Mouse (Mus musculus): Measurements from ENCODE around the gene Ndufaf5. TPM values are rescaled to one million over a fixed set of nuclear protein-coding genes. Genes with fewer than 3 reads are reported as not detected.
"Not testable (repeated sequence)": the region's sequence is repeated elsewhere in the genome, so short reads cannot be mapped to it uniquely, and the experiment has no call there.

Ndufaf5 gene
- 32.3 and 37.3 TPM in 2 replicates for polyA plus RNA-seq (2015; fragmentation: Nextera tagmentation; extraction: Ambion mirVana)

DNA sequence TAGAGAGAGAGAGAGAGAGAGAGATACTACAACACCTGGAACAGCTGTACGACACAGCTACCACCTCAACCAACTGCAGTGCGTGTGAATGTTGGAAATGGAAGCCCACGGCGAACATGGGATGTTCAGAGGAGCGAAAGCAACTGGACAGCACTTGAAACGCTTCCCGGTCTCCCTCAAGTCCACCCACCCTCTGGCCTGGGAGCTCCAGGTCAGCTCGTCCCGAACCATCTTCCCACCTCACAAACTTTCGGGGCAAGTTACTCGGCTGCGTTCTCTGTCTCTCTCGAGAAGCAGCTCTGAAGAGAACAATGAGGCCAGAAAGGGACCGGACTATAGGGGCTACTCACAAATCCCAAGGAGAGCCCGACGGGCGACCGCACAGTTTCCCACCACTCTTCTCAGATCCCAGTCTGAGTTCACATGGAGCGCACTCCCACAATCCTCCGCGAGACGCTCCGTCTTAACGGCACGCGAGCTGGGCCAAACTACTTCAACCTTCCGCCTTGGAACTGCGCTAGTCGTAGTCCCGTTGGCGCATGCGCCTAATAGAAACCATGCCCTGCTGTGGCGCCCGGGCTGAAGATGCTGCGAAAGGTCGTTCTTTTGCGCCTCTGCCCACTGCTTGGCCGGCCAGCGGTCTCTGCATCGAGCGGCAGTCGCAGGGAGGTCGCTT, at the start of gene Ndufaf5, which contains the start of gene Esf1:
TSS of gene Ndufaf5 (plus strand) at position 523 of the 676 bp plus-strand sequence.
TSS of gene Esf1 (minus strand) at position 438 of the 676 bp plus-strand sequence.
- peak; percentile 87 for ATAC-seq (ENCODE audit: extremely low read depth, insufficient number of reproducible peaks, low FRiP score, low TSS enrichment)
- Histone ChIP-seq H3K4me3 (peak within 1 kb of the TSS; percentile 85), H3K4me1 (peaks cover 22% of the 10 kb centered on the region), H3K27ac (replicated peaks) (peak within 1 kb of the TSS; percentile 91), H3K9ac (peak within 1 kb of the TSS; percentile 93), H3K36me3 (peaks cover 31% of the 10 kb centered on the region), H3K4me2 (peak within 1 kb of the TSS; percentile 96), H3K27me3 (replicated peaks) (no peaks in the 10 kb centered on the region), H3K9me3 (no peaks in the 10 kb centered on the region)
- 0% methylated on average over 43 of the region's 43 CpGs for WGBS

DNA sequence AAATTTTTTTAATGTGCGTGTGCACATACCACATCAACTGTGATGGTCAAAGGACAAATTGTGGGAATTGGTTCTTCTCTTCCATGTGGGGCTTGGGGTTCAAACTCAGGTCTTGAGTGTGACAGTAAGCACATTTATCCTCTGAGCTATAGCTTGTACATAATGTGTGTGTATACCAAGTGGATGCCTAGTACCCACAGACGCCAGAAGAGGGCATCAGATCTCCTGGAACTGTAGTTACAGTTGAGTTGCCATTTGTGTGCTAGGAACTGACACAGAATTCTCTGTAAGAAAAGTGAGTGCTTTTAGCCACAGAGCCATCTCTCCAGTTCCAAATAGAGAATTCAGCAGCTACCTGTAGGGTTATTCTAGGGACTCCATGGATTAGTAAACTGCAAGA, 44.9 kb upstream of the Ndufaf5 start:
- Histone ChIP-seq H3K9me3 (no peaks in the 10 kb centered on the region), H3K4me1 (no peaks in the 10 kb centered on the region), H3K27me3 (replicated peaks) (no peaks in the 10 kb centered on the region), H3K4me3 (no peak overlapping the region), H3K27ac (replicated peaks) (no peak overlapping the region), H3K9ac (no peak overlapping the region), H3K4me2 (no peak overlapping the region), H3K36me3 (peaks cover 86% of the 10 kb centered on the region)
- 79% methylated on average over 2 of the region's 2 CpGs for WGBS
- no peak for ATAC-seq (ENCODE audit: extremely low read depth, insufficient number of reproducible peaks, low FRiP score, low TSS enrichment)

DNA sequence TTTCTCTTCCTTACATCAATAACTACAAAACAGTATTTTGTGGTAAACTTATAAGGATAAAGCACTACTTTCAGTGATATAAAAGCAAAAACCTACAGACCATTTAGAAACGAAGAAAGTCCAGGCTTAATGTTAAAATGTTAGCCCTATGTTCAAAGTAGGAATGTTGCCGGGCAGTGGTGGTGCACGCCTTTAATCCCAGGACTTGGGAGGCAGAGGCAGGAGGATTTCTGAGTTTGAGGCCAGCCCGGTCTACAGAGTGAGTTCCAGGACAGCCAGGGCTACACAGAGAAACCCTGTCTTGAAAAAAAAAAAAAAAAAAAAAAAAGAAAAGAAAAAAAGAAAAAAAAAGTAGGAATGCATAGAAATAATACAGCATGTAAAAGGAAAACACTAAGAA, 18.7 kb upstream of the Ndufaf5 start, which contains the start of gene Gm17374:
TSS of gene Gm17374 (plus strand) at position 301 of the 400 bp plus-strand sequence.
- H3K9me3 ChIP-seq; H3K4me2 ChIP-seq; H3K4me1 ChIP-seq; H3K27me3 ChIP-seq (replicated peaks); H3K4me3 ChIP-seq; H3K27ac ChIP-seq (replicated peaks); H3K9ac ChIP-seq; ATAC-seq (ENCODE audit: extremely low read depth, insufficient number of reproducible peaks, low FRiP score, low TSS enrichment): not testable (repeated sequence)
- peaks cover 54% of the 10 kb centered on the region for H3K36me3 ChIP-seq
- 83% methylated on average over 4 of the region's 4 CpGs for WGBS

DNA sequence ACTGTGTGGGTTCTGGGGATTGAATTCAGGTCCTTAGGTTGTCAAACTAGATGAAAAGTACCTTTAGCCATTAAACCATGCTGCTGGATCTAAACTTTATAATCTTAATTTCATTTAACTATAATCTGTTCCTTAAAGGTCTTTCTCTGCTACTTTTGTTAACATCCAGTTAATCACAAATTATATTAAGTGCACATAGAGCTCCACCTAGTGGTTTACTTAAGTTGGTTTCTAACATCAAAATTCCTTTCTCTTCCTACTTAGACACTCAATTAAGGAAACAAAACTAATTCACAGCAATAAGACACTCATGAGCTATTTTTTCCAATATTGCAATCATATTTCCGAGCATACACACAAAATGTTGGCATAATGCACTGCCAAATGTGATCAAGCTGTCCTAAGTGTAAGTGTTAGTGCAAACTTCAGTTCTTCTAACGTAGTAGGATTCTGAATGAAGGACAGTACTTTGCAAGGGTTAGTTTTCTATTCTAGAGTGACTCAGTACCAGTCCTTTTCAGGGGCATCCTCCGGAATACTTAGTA, 11.2 kb upstream of the Ndufaf5 start:
- WGBS, result 74% methylated on average over 3 of the region's 3 CpGs
- H3K9me3 ChIP-seq, result no peaks in the 10 kb centered on the region
- ATAC-seq (ENCODE audit: extremely low read depth, insufficient number of reproducible peaks, low FRiP score, low TSS enrichment), result no peak
- no peaks in the 10 kb centered on the region for H3K4me1 ChIP-seq
- H3K9ac ChIP-seq, result no peak overlapping the region
- no peak overlapping the region for H3K27ac ChIP-seq (replicated peaks)
- peaks cover 67% of the 10 kb centered on the region for H3K36me3 ChIP-seq
- no peaks in the 10 kb centered on the region for H3K27me3 ChIP-seq (replicated peaks)
- H3K4me2 ChIP-seq, result no peak overlapping the region
- H3K4me3 ChIP-seq, result no peak overlapping the region

DNA sequence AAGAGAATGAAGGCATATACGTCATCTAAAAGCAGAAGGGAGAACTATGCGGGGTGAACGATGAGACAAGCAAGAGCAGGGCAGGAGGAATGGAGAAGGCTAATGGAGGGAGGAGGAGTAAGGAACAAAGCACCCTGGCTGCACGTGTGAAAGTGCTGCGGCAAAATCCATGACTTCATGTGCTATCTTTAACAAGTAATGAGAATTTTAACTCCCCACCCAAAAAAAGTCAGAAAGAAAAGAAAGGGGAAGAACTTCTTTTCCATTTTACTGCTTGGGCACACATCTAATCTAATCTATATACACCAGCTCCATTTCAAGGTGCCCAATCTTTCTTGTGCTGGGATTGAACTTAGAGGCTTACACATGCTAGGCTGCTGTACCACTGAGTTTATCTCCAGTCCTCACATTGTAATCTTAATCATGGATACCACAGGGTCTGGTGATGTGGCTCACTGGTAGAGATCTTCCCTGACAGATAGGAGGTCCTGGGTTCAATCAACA, 7.0 kb upstream of the Ndufaf5 start:
- no peak for ATAC-seq (ENCODE audit: extremely low read depth, insufficient number of reproducible peaks, low FRiP score, low TSS enrichment)

DNA sequence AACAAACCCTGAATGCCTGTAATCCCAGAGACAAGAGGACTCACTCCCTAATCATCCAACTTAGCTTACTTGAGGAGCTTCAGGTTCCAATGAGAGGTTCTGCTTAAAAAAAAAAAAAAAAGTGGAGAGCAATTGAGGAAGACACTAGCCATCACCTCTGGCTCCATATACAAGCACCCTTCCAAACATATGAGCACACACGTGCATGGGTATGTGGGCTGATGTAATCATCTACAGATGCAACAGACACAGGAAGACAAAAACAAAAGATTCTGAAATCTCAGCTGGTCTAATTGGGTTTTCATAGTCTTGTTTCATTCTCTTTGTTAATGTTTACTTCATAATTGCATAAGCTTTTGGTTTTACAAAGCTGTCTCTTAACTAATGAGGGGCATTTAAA, 1.4 kb upstream of the Ndufaf5 start:
- no peak for ATAC-seq (ENCODE audit: extremely low read depth, insufficient number of reproducible peaks, low FRiP score, low TSS enrichment)
- Histone ChIP-seq H3K4me1 (peaks cover 22% of the 10 kb centered on the region), H3K9ac (peak overlapping the region; percentile 44; the same call in 1 of the 2 replicates), H3K36me3 (peaks cover 32% of the 10 kb centered on the region), H3K9me3 (no peaks in the 10 kb centered on the region), H3K4me3 (no peak overlapping the region), H3K4me2 (peak overlapping the region; percentile 96), H3K27ac (replicated peaks) (no peak overlapping the region), H3K27me3 (replicated peaks) (no peaks in the 10 kb centered on the region)
- 82% methylated on average over 1 of the region's 1 CpGs for WGBS

More for the DNA sequence above, 7.0 kb upstream of the Ndufaf5 start:
- no peak overlapping the region for H3K4me3 ChIP-seq
- H3K4me1 ChIP-seq, result no peaks in the 10 kb centered on the region
- H3K27me3 ChIP-seq (replicated peaks), result no peaks in the 10 kb centered on the region
- H3K27ac ChIP-seq (replicated peaks), result no peak overlapping the region
- H3K36me3 ChIP-seq, result peaks cover 55% of the 10 kb centered on the region
- 92% methylated on average over 5 of the region's 5 CpGs for WGBS
- H3K9ac ChIP-seq, result no peak overlapping the region
- H3K4me2 ChIP-seq, result no peak overlapping the region
- no peaks in the 10 kb centered on the region for H3K9me3 ChIP-seq

DNA sequence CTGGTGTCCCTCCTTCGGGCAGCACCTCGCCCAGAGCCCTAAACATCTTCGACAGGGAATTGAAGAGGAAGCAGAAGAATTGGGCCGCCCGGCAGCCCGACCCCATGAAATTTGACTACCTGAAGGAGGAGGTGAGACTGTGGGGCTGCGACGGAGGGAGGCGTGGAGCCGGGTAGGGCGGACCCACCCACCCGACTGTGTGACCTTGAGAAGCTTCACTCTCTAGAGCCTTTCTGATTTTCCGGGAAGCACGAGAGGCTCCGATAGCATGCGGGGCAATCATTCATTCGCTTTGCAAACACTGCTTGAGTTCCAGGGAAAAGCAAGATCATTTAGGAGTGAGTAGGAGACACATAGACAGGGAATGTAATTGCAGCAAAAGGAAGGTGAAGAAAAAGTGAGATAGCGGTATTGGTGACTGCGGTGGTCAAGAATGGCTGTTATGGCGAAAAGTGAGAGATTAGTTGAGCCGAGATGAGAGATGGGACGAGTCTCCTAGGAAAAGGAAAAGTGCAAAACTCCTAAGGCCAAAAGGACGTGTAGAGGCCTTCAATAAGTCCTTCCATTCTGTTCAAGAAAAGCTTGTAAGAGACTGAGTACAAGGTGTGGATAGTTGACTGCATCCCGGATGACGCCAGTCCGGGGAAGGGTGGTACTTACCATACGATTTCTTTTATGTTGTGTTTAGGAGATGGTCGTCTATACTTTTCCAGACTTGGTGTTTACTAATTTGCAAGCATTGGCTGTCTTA, 529 bp downstream of the Ndufaf5 start:
- ATAC-seq (ENCODE audit: extremely low read depth, insufficient number of reproducible peaks, low FRiP score, low TSS enrichment), result peak; percentile 62
- Histone ChIP-seq H3K4me2 (peak overlapping the region; percentile 96), H3K9me3 (no peaks in the 10 kb centered on the region), H3K27ac (replicated peaks) (peak overlapping the region; percentile 91), H3K4me1 (peaks cover 22% of the 10 kb centered on the region), H3K9ac (peak overlapping the region; percentile 93), H3K27me3 (replicated peaks) (no peaks in the 10 kb centered on the region), H3K36me3 (peaks cover 35% of the 10 kb centered on the region), H3K4me3 (peak overlapping the region; percentile 85)
- 4% methylated on average over 28 of the region's 28 CpGs for WGBS

DNA sequence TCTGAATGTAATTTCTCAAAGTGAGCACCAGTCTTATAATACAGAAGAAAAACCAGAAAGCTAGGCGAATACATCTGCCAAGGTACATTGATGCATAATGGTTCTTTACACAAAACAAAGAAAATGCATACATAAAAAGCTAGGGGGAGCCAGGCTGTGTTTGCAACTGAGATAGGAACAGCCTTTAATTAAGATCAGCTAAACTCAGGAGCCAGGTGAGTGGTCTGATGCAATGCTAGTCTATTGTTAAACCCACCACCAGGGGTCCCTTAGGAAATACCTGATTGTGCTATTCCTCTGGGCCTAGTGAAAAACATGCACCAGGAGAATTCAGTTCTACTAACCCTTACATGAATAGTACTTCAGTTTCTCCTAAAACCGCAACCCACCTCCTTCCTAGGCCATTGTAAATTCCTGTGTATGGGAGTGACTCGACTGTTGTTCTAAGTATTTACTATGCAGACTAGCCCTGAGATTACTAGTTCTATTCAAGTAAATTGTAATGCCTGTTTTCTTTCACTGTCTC, 15.3 kb downstream of the Ndufaf5 start:
- H3K9me3 ChIP-seq; H3K4me2 ChIP-seq; H3K27ac ChIP-seq (replicated peaks); ATAC-seq (ENCODE audit: extremely low read depth, insufficient number of reproducible peaks, low FRiP score, low TSS enrichment); H3K9ac ChIP-seq; H3K4me1 ChIP-seq; H3K4me3 ChIP-seq; H3K27me3 ChIP-seq (replicated peaks): not testable (repeated sequence)
- peaks cover 63% of the 10 kb centered on the region for H3K36me3 ChIP-seq
- WGBS, result 93% methylated on average over 3 of the region's 3 CpGs

DNA sequence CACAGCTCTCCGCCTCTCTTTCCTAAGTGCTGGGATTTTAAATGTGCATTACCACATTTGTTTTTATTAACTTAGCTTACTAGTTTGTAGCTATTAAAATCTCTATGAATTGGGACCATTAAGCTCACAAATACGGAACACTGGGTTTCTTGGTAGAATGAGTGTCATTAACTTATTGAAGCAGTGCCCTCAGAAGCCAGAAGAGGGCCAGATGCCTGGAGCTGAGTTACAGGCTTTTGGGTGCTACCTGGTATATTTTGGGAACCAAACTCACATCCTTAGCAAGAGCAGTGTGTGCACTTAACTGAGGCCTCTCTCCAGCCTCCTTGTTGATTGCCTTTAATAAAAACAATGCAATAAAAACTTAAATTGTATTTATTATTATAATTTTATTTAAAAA, 30.3 kb downstream of the Ndufaf5 start:
- no peak for ATAC-seq (ENCODE audit: extremely low read depth, insufficient number of reproducible peaks, low FRiP score, low TSS enrichment)
- Histone ChIP-seq H3K4me1 (peaks cover 11% of the 10 kb centered on the region), H3K4me3 (no peak overlapping the region), H3K36me3 (peaks cover 62% of the 10 kb centered on the region), H3K9me3 (no peaks in the 10 kb centered on the region), H3K27me3 (replicated peaks) (no peaks in the 10 kb centered on the region), H3K4me2 (no peak overlapping the region), H3K9ac (no peak overlapping the region), H3K27ac (replicated peaks) (no peak overlapping the region)
- WGBS, result 75% methylated on average over 2 of the region's 2 CpGs

DNA sequence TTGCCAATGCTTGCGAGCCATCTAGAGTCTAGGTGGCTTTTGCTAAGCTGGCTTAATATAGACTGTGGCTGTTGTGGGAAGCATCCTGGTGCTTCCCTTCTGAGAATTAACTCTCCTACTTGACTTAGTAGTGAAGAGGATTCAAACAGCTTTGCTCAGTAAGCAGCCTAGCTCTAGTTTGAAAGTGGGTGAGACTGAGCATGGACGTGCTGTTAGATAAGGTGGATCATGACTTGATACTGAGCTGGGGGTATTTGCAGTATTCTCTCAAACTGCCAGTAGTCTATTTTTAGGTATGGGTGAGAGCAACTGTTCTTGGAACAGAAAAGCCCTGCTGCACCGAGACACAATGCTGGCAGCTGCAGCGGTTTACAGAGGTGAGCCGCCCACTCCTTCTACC, 32.1 kb downstream of the Ndufaf5 start:
- Histone ChIP-seq H3K36me3 (peaks cover 66% of the 10 kb centered on the region), H3K4me2 (peak overlapping the region; percentile 50), H3K9ac (no peak overlapping the region), H3K27ac (replicated peaks) (peak overlapping the region; percentile 79), H3K9me3 (no peaks in the 10 kb centered on the region), H3K27me3 (replicated peaks) (no peaks in the 10 kb centered on the region), H3K4me1 (peaks cover 16% of the 10 kb centered on the region), H3K4me3 (peak overlapping the region; percentile 21)
- ATAC-seq (ENCODE audit: extremely low read depth, insufficient number of reproducible peaks, low FRiP score, low TSS enrichment), result no peak; the same call in 1 of the 2 replicates
- 34% methylated on average over 5 of the region's 5 CpGs for WGBS

DNA sequence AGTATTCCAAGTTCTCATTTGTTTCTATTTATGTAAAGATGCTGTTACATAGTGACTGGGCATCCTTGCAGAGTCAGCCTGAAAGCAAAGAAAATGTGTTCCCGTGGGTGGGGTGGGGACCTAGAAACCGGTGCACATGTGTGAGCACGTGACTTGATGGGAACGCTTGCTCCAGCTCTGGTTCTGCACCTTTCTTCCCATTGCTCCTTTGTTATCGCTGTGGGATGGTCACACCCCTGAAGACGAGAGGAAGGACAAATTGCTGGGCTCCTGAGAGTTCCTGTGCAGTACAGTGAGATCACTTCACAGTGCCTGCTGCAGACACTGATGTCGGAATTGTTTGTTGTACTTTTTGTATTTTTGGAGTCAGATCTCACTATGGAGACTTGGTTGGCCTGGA, 33.3 kb downstream of the Ndufaf5 start:
- peaks cover 57% of the 10 kb centered on the region for H3K36me3 ChIP-seq
- no peaks in the 10 kb centered on the region for H3K9me3 ChIP-seq
- no peak overlapping the region for H3K9ac ChIP-seq
- H3K4me2 ChIP-seq, result no peak overlapping the region
- 81% methylated on average over 7 of the region's 7 CpGs for WGBS
- H3K27me3 ChIP-seq (replicated peaks), result no peaks in the 10 kb centered on the region
- no peak overlapping the region for H3K27ac ChIP-seq (replicated peaks)
- peaks cover 16% of the 10 kb centered on the region for H3K4me1 ChIP-seq
- no peak for ATAC-seq (ENCODE audit: extremely low read depth, insufficient number of reproducible peaks, low FRiP score, low TSS enrichment)
- H3K4me3 ChIP-seq, result no peak overlapping the region
